Mouse (Mus musculus) adrenal gland, postnatal 10 days (tissue): ENCODE measurements around the gene 2810408A11Rik. TPM values are rescaled to one million over a fixed set of nuclear protein-coding genes. Genes with fewer than 3 reads are reported as not detected.

Experiments used
- DNase-seq: peaks from one replicate; pipeline ENCODE4 v3.0.0; 2021; ENCODE audit warnings: mixed read lengths
- total RNA-seq, 2 experiments: library from RNA; stranded (reverse); gene quantifications; 2 replicates each; pipeline ENCODE4 v1.2.3; 2021

Gene 2810408A11Rik
- total RNA-seq, 2 experiments from 2014 or later = 3.1 to 3.2 TPM

- no peak for DNase-seq
These were observed 12.1 kb upstream of the 2810408A11Rik start for GRCm38 (mm10) chr11:69912716-69913530.

- no peak for DNase-seq
These were observed 10.9 kb upstream of the 2810408A11Rik start for GRCm38 (mm10) chr11:69911701-69912100.

GRCm38 (mm10) chr11:69910781-69911560, 10.2 kb upstream of the 2810408A11Rik start:
- no peak for DNase-seq

GRCm38 (mm10) chr11:69910177-69910576, 9.4 kb upstream of the 2810408A11Rik start:
- no peak for DNase-seq

- no peak for DNase-seq
These were observed 8.4 kb upstream of the 2810408A11Rik start for GRCm38 (mm10) chr11:69909174-69909573.

GRCm38 (mm10) chr11:69908645-69909044, 7.9 kb upstream of the 2810408A11Rik start:
- DNase-seq = no peak

- DNase-seq = no peak
These were observed 3.5 kb upstream of the 2810408A11Rik start for GRCm38 (mm10) chr11:69904311-69904710.

- DNase-seq = no peak
These were observed 2.2 kb upstream of the 2810408A11Rik start for GRCm38 (mm10) chr11:69902972-69903371.

GRCm38 (mm10) chr11:69901993-69902392, 1.2 kb upstream of the 2810408A11Rik start:
- no peak for DNase-seq

GRCm38 (mm10) chr11:69901406-69901846, 639 bp upstream of the 2810408A11Rik start:
- DNase-seq = peak; percentile 95

GRCm38 (mm10) chr11:69899870-69900269, 917 bp downstream of the 2810408A11Rik start:
- no peak for DNase-seq

GRCm38 (mm10) chr11:69895291-69895690, 5.5 kb downstream of the 2810408A11Rik start, which contains the start of gene Acap1:
Gene Acap1, minus strand, starts transcription at chr11:69895539.
- DNase-seq = no peak

GRCm38 (mm10) chr11:69894671-69895070, 6.1 kb downstream of the 2810408A11Rik start:
- no peak for DNase-seq

- no peak for DNase-seq
These were observed 9.3 kb downstream of the 2810408A11Rik start for GRCm38 (mm10) chr11:69891482-69891881.

- DNase-seq = no peak
These were observed 13.7 kb downstream of the 2810408A11Rik start for GRCm38 (mm10) chr11:69886907-69887635.

GRCm38 (mm10) chr11:69884663-69885062, 16.1 kb downstream of the 2810408A11Rik start:
- no peak for DNase-seq

GRCm38 (mm10) chr11:69884240-69884639, 16.5 kb downstream of the 2810408A11Rik start:
- no peak for DNase-seq

GRCm38 (mm10) chr11:69883527-69884151, 17.1 kb downstream of the 2810408A11Rik start:
- DNase-seq = no peak

- DNase-seq = peak; percentile 49
These were observed 17.7 kb downstream of the 2810408A11Rik start for GRCm38 (mm10) chr11:69883066-69883465.

GRCm38 (mm10) chr11:69881787-69882670, 18.8 kb downstream of the 2810408A11Rik start:
- no peak for DNase-seq
